Mouse (Mus musculus) forebrain, embryonic 12.5 days (tissue): ENCODE data around the gene Ube4b. TPM values are rescaled to one million over a fixed set of nuclear protein-coding genes. Genes with fewer than 3 reads are reported as not detected.

Source experiments
- ATAC-seq: fragments of 200-750 bp; cut with Nextera tagmentation; 2 replicates; pipeline ENCODE4 v1.8.0; 2017; ENCODE audit warnings: moderate TSS enrichment; ENCODE audit not compliant: low FRiP score
- H3K27ac ChIP-seq: fragments of 300-500 bp; sonication (generic); 2 replicates; pipeline ENCODE4 v1.5.1; 2016; ENCODE audit warnings: mild to moderate bottlenecking
- H3K27me3 ChIP-seq: fragments of 300-500 bp; sonication (generic); 2 replicates; pipeline ENCODE4 v1.6.1; 2016; ENCODE audit warnings: mild to moderate bottlenecking
- H3K36me3 ChIP-seq: fragments of 300-500 bp; sonication (generic); replicated peaks from 2 replicates; pipeline ENCODE4 v1.6.1; 2016; ENCODE audit warnings: mild to moderate bottlenecking
- H3K4me1 ChIP-seq: fragments of 300-500 bp; sonication (generic); 2 replicates; pipeline ENCODE4 v1.6.1; 2016
- H3K4me2 ChIP-seq: fragments of 300-500 bp; sonication (generic); 2 replicates; pipeline ENCODE4 v1.6.1; 2016; ENCODE audit warnings: mild to moderate bottlenecking, moderate library complexity
- H3K4me3 ChIP-seq: fragments of 300-500 bp; sonication (generic); replicated peaks from 2 replicates; pipeline ENCODE4 v1.5.1; 2016; ENCODE audit warnings: mild to moderate bottlenecking
- H3K9ac ChIP-seq: fragments of 300-500 bp; sonication (generic); 2 replicates; pipeline ENCODE4 v1.6.1; 2016; ENCODE audit warnings: mild to moderate bottlenecking
- H3K9me3 ChIP-seq: fragments of 300-500 bp; sonication (generic); 2 replicates; pipeline ENCODE4 v1.6.1; 2016
- WGBS: fragments of 180-500 bp; shearing (Covaris S2); methylation state at CpG from one replicate; pipeline ENCODE4 v1.1.7; 2016; 5-methylcytosine and 5-hydroxymethylcytosine counted together
- polyA plus RNA-seq: library from polyadenylated mRNA; unstranded; fragments of >200 nt; fragmentation: Nextera tagmentation; extraction: Ambion mirVana; gene quantifications from 2 replicates; pipeline ENCODE4 v1.2.1, GENCODE M21; 2016

Gene Ube4b
- polyA plus RNA-seq, 1 experiment from 2014 or later, result 68.9 TPM

- H3K4me1 ChIP-seq, result peaks cover 32% of the 10 kb centered on the region
- H3K4me2 ChIP-seq, result no peak overlapping the region
- WGBS, result 77% methylated on average over 7 of the region's 7 CpGs
- no peaks in the 10 kb centered on the region for H3K9me3 ChIP-seq
- no peak overlapping the region for H3K4me3 ChIP-seq
- no peak overlapping the region for H3K9ac ChIP-seq
- ATAC-seq, result no peak
- H3K36me3 ChIP-seq, result 0 out of 2 replicates have a peak, but pooled peaks cover 4% of the 10 kb centered on the region
- H3K27ac ChIP-seq, result no peak overlapping the region
- H3K27me3 ChIP-seq, result no peaks in the 10 kb centered on the region
These were observed 144.4 kb downstream of the Ube4b start for GRCm38 (mm10) chr4:149282025-149282738.

Other genes with a start within 250 kb of the Ube4b start
- gene Kif1b, start 119.1 kb downstream of the Ube4b start, polyA plus RNA-seq, result 123 and 124 TPM in 2 replicates
- not detected in 2 replicates for gene Rbp7, start 28.2 kb upstream of the Ube4b start, polyA plus RNA-seq
- gene Tmem274, start 50.6 kb upstream of the Ube4b start, polyA plus RNA-seq, result 0.55 and 0.69 TPM in 2 replicates
- gene Nmnat1, start 58.5 kb upstream of the Ube4b start, polyA plus RNA-seq, result 14.3 and 14.7 TPM in 2 replicates
- 48.9 and 53.6 TPM in 2 replicates for gene Lzic, start 58.5 kb upstream of the Ube4b start, polyA plus RNA-seq
- 83.9 and 84.8 TPM in 2 replicates for gene Ctnnbip1, start 91.5 kb upstream of the Ube4b start, polyA plus RNA-seq
- gene Clstn1, start 159.7 kb upstream of the Ube4b start, polyA plus RNA-seq, result 58.1 and 75.4 TPM in 2 replicates